Mouse (Mus musculus): ENCODE measurements around the gene Gpa33. TPM values are rescaled to one million over a fixed set of nuclear protein-coding genes. Genes with fewer than 3 reads are reported as not detected.

Gene Gpa33
- polyA plus RNA-seq (2015; fragmentation: Nextera tagmentation; extraction: Ambion mirVana), result 136 and 161 TPM in 2 replicates

DNA sequence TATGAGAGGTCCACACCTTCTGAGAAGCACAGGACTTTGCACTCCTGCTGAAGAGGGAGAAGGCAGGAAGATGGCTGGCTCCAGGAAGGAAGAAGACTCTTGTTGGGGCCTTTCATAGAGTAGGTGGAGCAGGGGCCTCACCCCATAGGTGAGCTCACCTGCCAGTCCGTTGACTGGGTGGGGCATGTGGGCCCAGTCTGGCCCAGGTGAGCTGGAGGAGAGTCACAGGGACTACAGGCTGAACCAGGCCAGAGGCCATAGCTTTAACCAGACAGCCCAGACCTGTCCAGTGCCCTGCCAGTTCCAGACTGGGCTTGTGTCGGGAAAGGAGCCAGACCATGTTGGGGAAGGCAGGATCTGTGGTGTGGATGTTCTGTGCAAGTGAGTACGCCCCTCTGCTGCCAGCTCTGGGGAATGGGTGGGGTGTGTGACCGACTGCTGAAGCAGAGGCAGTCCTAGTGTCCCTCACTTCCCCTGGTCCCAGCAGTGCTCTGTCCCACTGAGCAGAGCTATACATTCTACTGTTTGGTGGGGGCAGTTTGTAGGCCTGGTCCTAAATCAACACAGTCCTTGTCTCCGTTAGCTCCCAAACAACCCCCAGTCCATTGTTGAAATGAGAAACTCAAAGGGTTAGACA, at the start of gene Gpa33:
Gene Gpa33, plus strand, starts transcription at position 15 of the 637 bp plus-strand sequence.
- peaks cover 7% of the 10 kb centered on the region for H3K4me1 ChIP-seq (replicated peaks; ENCODE audit: control insufficient read depth, insufficient read depth, low read length)
- peak; percentile 99 for ATAC-seq
- no peaks in the 10 kb centered on the region for H3K9me3 ChIP-seq (ENCODE audit: control insufficient read depth)
- WGBS, result 33% methylated on average over 5 of the region's 5 CpGs
- no peak for TF ChIP-seq CTCF (IDR thresholded peaks at IDR 0.05; ENCODE audit: low read depth)
- H3K4me3 ChIP-seq (ENCODE audit: low read depth, low read length), result peak within 1 kb of the TSS; percentile 46
- H3K9ac ChIP-seq (ENCODE audit: low read depth, low read length), result peak within 1 kb of the TSS; percentile 57
- H3K27me3 ChIP-seq (replicated peaks; ENCODE audit: control insufficient read depth, insufficient read depth, low read length), result no peaks in the 10 kb centered on the region
- no peaks in the 10 kb centered on the region for H3K36me3 ChIP-seq (ENCODE audit: control insufficient read depth, insufficient read depth)
- peak within 1 kb of the TSS; percentile 85 for H3K27ac ChIP-seq (ENCODE audit: low read depth, low read length)
- peak within 1 kb of the TSS; percentile 66 for H3K4me2 ChIP-seq (replicated peaks; ENCODE audit: low read depth)

DNA sequence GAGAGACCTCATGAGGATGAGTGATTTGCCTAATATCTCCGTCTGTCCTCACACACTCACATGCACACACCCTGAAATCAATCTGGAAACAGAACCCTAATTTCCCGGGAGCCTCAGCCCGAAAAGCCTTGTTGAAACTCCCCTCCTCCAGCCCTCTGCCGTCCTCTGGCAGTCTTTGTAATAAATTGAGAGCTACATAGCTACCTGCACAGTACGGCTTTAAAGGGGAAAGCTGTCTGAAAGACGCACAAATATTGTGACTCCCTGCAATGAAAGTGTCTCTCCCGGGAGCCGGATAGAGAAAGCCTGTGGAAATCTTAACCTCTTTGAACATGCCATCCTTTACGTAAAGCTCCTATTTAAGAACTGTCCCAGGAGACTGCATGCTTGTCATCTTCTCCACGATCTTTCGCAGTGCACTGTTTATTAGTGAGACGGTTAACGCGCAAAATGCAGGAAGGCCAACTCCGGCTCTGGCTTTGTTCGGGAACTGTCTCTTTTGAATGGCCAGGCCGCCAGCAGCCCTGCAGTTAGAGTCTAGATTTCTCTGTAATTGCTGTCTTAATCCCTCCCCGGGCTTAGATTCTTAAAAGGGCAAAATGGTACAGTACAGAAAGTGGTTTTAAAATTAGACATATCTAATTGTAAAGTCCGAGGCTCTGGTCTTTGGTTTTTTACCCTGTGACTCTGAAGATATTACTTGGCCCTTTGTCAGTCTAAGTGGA, 41.4 kb upstream of the Gpa33 start:
- TF ChIP-seq CTCF (IDR thresholded peaks at IDR 0.05; ENCODE audit: low read depth), result no peak
- Histone ChIP-seq H3K27me3 (replicated peaks; ENCODE audit: control insufficient read depth, insufficient read depth, low read length) (no peaks in the 10 kb centered on the region), H3K4me2 (replicated peaks; ENCODE audit: low read depth) (no peak overlapping the region), H3K36me3 (ENCODE audit: control insufficient read depth, insufficient read depth) (no peaks in the 10 kb centered on the region), H3K4me1 (replicated peaks; ENCODE audit: control insufficient read depth, insufficient read depth, low read length) (no peaks in the 10 kb centered on the region), H3K9ac (ENCODE audit: low read depth, low read length) (no peak overlapping the region), H3K9me3 (ENCODE audit: control insufficient read depth) (no peaks in the 10 kb centered on the region), H3K4me3 (ENCODE audit: low read depth, low read length) (no peak overlapping the region), H3K27ac (ENCODE audit: low read depth, low read length) (no peak overlapping the region)
- 65% methylated on average over 19 of the region's 19 CpGs for whole genome bisulfite sequencing
- ATAC-seq, result no peak

DNA sequence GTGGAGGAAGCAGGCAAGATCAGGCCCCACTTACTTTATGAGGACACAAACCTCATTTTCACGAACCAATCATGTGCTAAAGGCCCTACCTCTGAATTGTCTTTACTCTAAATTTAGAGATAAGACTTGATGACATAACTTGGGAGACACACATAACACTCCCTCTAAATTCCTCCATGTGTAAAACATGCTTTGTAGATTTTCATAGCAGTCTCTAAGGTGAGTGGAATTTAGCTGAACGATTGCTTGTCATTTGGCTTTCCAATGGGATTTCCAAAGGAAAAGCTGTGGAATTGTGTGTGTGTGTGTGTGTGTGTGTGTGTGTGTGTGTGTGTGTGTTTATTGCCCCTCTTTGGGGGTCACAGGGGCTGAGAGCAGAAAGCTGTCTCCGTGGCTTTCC, 40.7 kb upstream of the Gpa33 start:
- TF ChIP-seq CTCF (IDR thresholded peaks at IDR 0.05; ENCODE audit: low read depth), result no peak
- H3K9me3 ChIP-seq (ENCODE audit: control insufficient read depth), result no peaks in the 10 kb centered on the region
- H3K4me2 ChIP-seq (replicated peaks; ENCODE audit: low read depth), result no peak overlapping the region
- H3K9ac ChIP-seq (ENCODE audit: low read depth, low read length), result no peak overlapping the region
- ATAC-seq, result no peak
- no peak overlapping the region for H3K27ac ChIP-seq (ENCODE audit: low read depth, low read length)
- H3K27me3 ChIP-seq (replicated peaks; ENCODE audit: control insufficient read depth, insufficient read depth, low read length), result no peaks in the 10 kb centered on the region
- WGBS, result 54% methylated on average over 3 of the region's 3 CpGs
- no peaks in the 10 kb centered on the region for H3K4me1 ChIP-seq (replicated peaks; ENCODE audit: control insufficient read depth, insufficient read depth, low read length)
- no peak overlapping the region for H3K4me3 ChIP-seq (ENCODE audit: low read depth, low read length)
- H3K36me3 ChIP-seq (ENCODE audit: control insufficient read depth, insufficient read depth), result no peaks in the 10 kb centered on the region

DNA sequence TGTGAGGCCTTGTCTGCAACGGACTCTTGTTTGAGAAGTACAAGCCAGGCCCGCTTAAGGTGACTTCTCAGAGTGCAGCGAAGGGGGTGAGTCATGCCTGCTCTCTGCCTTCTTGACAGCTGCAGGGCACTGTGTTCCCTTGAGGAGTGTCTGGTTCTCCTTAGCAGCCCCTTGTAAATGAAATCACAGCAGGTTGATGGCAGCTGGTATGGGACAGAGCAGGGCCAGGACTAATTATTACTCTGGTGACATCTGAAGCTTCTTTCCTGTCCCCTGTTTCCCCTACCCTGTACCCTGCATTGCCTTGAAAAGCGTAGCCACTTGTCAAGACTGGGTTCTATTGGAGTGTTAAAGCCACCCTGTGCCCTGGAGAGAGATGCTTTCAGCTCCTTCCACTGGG, 40.3 kb upstream of the Gpa33 start:
- no peak for ATAC-seq
- H3K27ac ChIP-seq (ENCODE audit: low read depth, low read length), result no peak overlapping the region
- TF ChIP-seq CTCF (IDR thresholded peaks at IDR 0.05; ENCODE audit: low read depth), result no peak
- H3K9me3 ChIP-seq (ENCODE audit: control insufficient read depth), result no peaks in the 10 kb centered on the region
- no peaks in the 10 kb centered on the region for H3K27me3 ChIP-seq (replicated peaks; ENCODE audit: control insufficient read depth, insufficient read depth, low read length)
- H3K4me3 ChIP-seq (ENCODE audit: low read depth, low read length), result no peak overlapping the region
- H3K4me1 ChIP-seq (replicated peaks; ENCODE audit: control insufficient read depth, insufficient read depth, low read length), result no peaks in the 10 kb centered on the region
- H3K9ac ChIP-seq (ENCODE audit: low read depth, low read length), result no peak overlapping the region
- no peaks in the 10 kb centered on the region for H3K36me3 ChIP-seq (ENCODE audit: control insufficient read depth, insufficient read depth)
- 34% methylated on average over 4 of the region's 4 CpGs for WGBS
- H3K4me2 ChIP-seq (replicated peaks; ENCODE audit: low read depth), result no peak overlapping the region

DNA sequence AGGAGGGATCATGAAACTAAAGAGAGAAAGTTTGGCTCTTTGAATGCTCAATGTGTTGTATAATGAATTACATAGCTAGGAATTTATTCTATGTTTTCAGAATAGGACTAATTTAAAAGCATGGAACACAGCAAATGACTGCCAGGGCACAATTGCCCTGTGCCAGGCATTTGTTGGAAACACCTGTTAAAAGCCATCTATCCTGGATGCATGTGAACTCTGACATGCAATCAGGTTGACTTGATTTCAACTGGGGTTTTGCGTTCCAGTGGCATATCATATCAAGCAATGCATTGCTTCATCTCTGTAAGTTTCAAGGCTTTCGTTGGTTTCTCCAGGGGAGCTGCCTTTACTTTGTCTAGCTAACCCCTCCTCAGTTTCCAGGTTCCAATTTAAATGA, 39.7 kb upstream of the Gpa33 start:
- H3K4me2 ChIP-seq (replicated peaks; ENCODE audit: low read depth), result no peak overlapping the region
- 84% methylated on average over 2 of the region's 2 CpGs for WGBS
- TF ChIP-seq CTCF (IDR thresholded peaks at IDR 0.05; ENCODE audit: low read depth), result no peak
- H3K9me3 ChIP-seq (ENCODE audit: control insufficient read depth), result no peaks in the 10 kb centered on the region
- no peak overlapping the region for H3K4me3 ChIP-seq (ENCODE audit: low read depth, low read length)
- H3K27ac ChIP-seq (ENCODE audit: low read depth, low read length), result no peak overlapping the region
- H3K4me1 ChIP-seq (replicated peaks; ENCODE audit: control insufficient read depth, insufficient read depth, low read length), result no peaks in the 10 kb centered on the region
- no peak overlapping the region for H3K9ac ChIP-seq (ENCODE audit: low read depth, low read length)
- no peaks in the 10 kb centered on the region for H3K27me3 ChIP-seq (replicated peaks; ENCODE audit: control insufficient read depth, insufficient read depth, low read length)
- no peaks in the 10 kb centered on the region for H3K36me3 ChIP-seq (ENCODE audit: control insufficient read depth, insufficient read depth)
- no peak for ATAC-seq

DNA sequence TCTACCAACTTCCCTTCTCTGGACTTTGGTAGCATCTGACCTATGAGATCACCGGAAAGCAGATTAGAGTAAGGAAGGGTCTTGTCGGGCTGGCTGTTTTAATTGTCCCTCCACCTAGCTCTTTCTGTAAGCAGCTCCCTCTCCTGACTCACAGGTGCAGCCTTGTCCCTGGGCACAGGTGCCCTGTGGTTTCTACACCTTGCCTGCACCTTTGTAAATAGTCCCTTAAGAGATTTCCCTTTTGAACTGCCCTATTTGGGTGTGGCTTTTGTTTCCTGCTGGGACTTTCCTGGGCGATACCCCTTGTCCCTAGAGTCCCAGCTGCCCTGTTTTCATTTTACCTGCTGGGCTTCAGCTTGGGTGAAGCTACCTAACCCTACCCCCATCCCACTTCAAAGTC, 35.6 kb upstream of the Gpa33 start:
- ATAC-seq, result peak; percentile 81
- Histone ChIP-seq H3K4me1 (replicated peaks; ENCODE audit: control insufficient read depth, insufficient read depth, low read length) (no peaks in the 10 kb centered on the region), H3K9me3 (ENCODE audit: control insufficient read depth) (no peaks in the 10 kb centered on the region), H3K36me3 (ENCODE audit: control insufficient read depth, insufficient read depth) (no peaks in the 10 kb centered on the region), H3K9ac (ENCODE audit: low read depth, low read length) (no peak overlapping the region), H3K4me3 (ENCODE audit: low read depth, low read length) (no peak overlapping the region), H3K27me3 (replicated peaks; ENCODE audit: control insufficient read depth, insufficient read depth, low read length) (no peaks in the 10 kb centered on the region), H3K4me2 (replicated peaks; ENCODE audit: low read depth) (no peak overlapping the region), H3K27ac (ENCODE audit: low read depth, low read length) (no peak overlapping the region)
- 49% methylated on average over 3 of the region's 3 CpGs for WGBS
- no peak for TF ChIP-seq CTCF (IDR thresholded peaks at IDR 0.05; ENCODE audit: low read depth)

Data from intestine, postnatal 0 days (tissue).